Mouse (Mus musculus): ENCODE measurements around the gene Mllt3. TPM values are rescaled to one million over a fixed set of nuclear protein-coding genes. Genes with fewer than 3 reads are reported as not detected.

Mllt3 gene
- polyA plus RNA-seq, 1 experiment from 2014 or later, result 54.3 TPM

DNA sequence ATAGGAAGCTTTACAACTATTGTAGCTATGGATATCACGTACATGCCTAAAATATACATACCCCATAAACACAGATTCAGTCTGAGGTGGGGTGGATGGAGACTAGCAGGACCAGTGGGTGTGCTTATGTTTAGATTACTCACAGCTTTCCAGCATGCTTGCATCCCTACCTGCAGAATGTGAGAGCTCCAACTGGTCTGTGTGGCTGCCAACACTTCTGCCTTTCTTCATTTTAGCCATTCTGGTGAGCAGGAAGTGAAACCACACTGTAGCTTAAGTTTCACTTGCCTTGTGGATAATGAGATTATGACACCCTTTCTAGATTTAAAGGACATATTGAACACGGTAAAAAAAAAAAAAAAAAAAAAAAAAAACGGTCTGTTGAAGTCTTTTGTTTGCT is 88.8 kb downstream of the Mllt3 start:
- Histone ChIP-seq H3K4me2 (no peak overlapping the region), H3K4me3 (no peak overlapping the region), H3K4me1 (replicated peaks) (peaks cover 21% of the 10 kb centered on the region), H3K27ac (ENCODE audit: poor library complexity, severe bottlenecking) (no peak overlapping the region), H3K27me3 (replicated peaks) (no peaks in the 10 kb centered on the region), H3K36me3 (no peaks in the 10 kb centered on the region), H3K9me3 (replicated peaks) (no peaks in the 10 kb centered on the region), H3K9ac (no peak overlapping the region)
- WGBS, result 75% methylated on average over 3 of the region's 3 CpGs
- ATAC-seq (ENCODE audit: insufficient number of reproducible peaks, low FRiP score), result no peak

DNA sequence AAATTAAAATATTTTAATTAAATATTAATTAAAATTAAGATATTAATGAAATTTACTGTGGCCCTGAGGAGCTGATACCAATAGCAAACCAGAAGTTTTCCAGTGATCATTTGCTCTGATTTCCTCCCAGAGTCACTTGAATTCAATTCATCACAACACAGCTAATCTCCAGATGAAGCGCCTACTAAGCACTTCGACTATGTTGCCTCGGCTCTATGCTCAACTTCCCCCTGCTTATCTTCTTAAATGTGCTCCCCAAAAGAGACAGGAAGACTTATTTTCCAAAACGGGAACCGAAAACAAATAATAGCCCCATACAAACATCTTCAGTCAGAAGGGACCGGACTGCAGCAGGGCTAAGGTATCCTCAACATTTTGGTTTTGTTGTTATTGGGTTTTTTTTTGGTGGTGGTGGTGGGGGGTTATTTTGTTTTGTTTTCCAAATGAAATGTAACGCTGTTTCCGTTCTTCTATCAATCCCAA is 90.2 kb downstream of the Mllt3 start:
- 71% methylated on average over 8 of the region's 8 CpGs for WGBS
- peaks cover 21% of the 10 kb centered on the region for H3K4me1 ChIP-seq (replicated peaks)
- no peaks in the 10 kb centered on the region for H3K36me3 ChIP-seq
- H3K9ac ChIP-seq, result no peak overlapping the region
- H3K4me2 ChIP-seq, result no peak overlapping the region
- H3K4me3 ChIP-seq, result no peak overlapping the region
- no peaks in the 10 kb centered on the region for H3K9me3 ChIP-seq (replicated peaks)
- no peaks in the 10 kb centered on the region for H3K27me3 ChIP-seq (replicated peaks)
- no peak overlapping the region for H3K27ac ChIP-seq (ENCODE audit: poor library complexity, severe bottlenecking)
- ATAC-seq (ENCODE audit: insufficient number of reproducible peaks, low FRiP score), result no peak

DNA sequence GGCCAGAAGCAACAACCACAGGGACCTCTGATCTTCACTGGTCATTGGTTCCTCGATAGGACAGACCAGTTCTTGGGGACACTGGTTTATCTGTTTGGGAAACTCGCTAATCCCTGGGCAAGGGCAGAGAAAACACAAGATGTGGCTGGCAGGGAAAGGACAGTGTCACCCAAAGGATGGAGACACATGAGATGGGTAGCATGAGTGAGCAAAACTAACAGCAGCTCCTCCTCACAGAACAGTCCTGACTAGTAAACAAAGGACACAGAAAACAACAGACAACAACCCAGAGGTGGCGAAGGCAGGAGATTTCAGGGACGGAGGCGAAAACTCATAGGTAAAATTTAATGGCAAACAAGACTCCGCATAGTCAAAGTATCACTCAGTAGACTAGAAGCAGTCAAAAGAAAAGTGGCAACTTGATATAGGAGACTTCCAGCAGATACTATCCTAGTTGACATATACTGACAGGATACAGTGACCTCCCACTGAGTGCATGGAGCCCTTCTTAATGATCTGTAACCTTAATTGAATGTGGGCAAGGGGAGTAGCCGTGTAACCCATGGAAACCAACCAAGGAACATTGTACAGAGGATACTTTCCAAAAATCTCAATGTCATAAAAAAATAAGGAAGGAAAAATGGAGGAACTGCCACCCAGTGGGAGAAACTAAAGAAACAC is 93.5 kb downstream of the Mllt3 start:
- no peaks in the 10 kb centered on the region for H3K36me3 ChIP-seq
- H3K27me3 ChIP-seq (replicated peaks), result no peaks in the 10 kb centered on the region
- no peak overlapping the region for H3K4me3 ChIP-seq
- no peak overlapping the region for H3K27ac ChIP-seq (ENCODE audit: poor library complexity, severe bottlenecking)
- no peak for ATAC-seq (ENCODE audit: insufficient number of reproducible peaks, low FRiP score)
- 82% methylated on average over 7 of the region's 7 CpGs for WGBS
- H3K4me2 ChIP-seq, result no peak overlapping the region
- peaks cover 33% of the 10 kb centered on the region for H3K4me1 ChIP-seq (replicated peaks)
- H3K9ac ChIP-seq, result no peak overlapping the region
- no peaks in the 10 kb centered on the region for H3K9me3 ChIP-seq (replicated peaks)

DNA sequence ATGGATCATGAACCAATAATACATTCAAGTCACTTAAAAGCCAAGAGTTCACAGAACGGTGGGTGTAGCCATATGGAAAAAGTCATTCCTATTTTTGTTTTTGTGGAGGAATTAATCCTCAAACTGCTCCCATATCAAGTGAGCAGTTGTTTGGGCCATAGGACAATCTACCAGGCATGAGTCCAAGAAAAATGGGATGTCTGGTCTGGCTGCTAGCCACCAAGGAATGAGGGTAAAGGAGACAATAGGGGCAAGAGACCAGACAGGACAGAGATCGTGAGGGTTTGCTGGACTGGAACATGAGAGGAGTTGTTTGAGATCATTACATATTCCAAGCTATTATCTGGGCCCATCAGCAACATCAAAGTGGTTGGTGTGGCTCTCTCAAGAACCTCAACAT is 96.8 kb downstream of the Mllt3 start:
- Histone ChIP-seq H3K27ac (ENCODE audit: poor library complexity, severe bottlenecking) (no peak overlapping the region), H3K9me3 (replicated peaks) (no peaks in the 10 kb centered on the region), H3K9ac (no peak overlapping the region), H3K4me1 (replicated peaks) (peaks cover 36% of the 10 kb centered on the region), H3K4me2 (no peak overlapping the region), H3K36me3 (no peaks in the 10 kb centered on the region), H3K4me3 (no peak overlapping the region), H3K27me3 (replicated peaks) (no peaks in the 10 kb centered on the region)
- WGBS, result 57% methylated on average over 2 of the region's 2 CpGs
- no peak for ATAC-seq (ENCODE audit: insufficient number of reproducible peaks, low FRiP score)

DNA sequence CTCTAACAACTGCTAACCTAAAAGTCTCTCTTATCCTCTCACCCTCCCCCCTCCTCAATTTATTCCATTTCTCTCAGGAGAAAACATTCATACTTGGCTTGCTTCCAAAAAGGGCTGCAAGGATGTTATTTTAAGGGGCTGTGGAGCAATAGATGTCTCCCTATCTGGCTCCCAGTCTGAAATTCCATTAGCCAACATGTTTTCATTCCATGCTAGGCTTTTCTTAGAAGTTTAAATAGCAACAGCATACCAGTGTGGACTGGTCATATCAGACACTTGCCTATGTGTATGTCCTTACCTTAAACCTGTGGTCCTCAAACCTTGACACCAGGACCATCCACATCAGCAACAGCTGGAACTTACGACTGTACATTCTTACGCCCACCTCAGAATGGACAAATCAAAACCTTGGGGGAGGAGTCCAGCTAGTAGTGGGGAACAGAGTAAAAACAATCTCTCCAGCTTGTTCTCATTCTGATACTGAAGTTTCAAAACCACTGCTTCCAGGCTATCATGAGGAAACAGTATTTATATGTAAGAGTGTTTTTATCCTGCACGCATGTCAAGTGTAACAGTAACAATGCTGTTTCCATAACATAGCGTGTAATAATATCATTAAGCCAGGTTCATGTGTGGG is 99.3 kb downstream of the Mllt3 start:
- Histone ChIP-seq H3K4me3 (no peak overlapping the region), H3K27me3 (replicated peaks) (no peaks in the 10 kb centered on the region), H3K4me2 (peak overlapping the region; percentile 38), H3K9me3 (replicated peaks) (no peaks in the 10 kb centered on the region), H3K9ac (no peak overlapping the region), H3K36me3 (no peaks in the 10 kb centered on the region), H3K4me1 (replicated peaks) (peaks cover 45% of the 10 kb centered on the region), H3K27ac (ENCODE audit: poor library complexity, severe bottlenecking) (peak overlapping the region; percentile 88)
- WGBS, result 42% methylated on average over 4 of the region's 4 CpGs
- ATAC-seq (ENCODE audit: insufficient number of reproducible peaks, low FRiP score), result peak; percentile 79

DNA sequence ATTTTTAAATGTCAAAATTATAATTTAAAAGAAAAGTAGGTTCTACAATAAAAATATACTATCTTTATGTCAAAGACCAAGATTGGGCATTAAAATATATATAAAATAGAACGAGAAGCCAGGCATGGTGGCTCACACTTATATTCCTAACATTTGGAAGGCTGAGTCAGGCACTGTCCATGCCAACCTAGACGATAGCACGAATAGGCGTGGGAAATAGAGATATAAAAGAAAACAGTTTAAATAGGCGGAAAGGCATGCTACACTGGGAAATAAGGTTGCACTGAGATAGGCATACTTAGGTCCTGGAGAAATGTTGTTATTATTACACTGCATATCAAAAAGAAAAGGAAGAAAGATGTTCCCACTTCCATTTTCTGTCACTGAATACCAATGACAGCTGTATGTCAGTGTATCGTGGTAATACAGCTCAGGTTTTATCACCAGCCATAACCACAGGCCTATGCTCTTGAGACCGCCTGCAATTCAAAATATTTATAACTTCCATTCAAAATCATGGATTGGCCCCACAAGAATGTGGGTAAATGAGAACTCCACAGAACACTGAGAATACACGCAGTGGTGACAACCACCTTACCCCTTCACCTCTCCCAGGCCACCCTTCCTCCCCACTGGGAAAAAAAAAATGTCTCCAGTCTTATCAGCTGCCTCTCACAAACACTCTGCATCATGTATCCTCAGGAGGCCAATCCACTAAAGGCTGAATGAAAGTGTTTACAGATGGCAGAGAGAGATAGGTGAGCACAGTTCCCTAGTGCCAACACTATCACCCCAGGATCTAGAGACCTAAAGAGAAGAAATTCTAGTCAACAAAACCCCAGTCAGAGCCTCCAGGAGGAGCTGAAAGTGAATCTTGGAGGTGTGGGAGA is 102.6 kb downstream of the Mllt3 start:
- peaks cover 32% of the 10 kb centered on the region for H3K4me1 ChIP-seq (replicated peaks)
- WGBS, result 79% methylated on average over 8 of the region's 8 CpGs
- no peak for ATAC-seq (ENCODE audit: insufficient number of reproducible peaks, low FRiP score)
- no peaks in the 10 kb centered on the region for H3K9me3 ChIP-seq (replicated peaks)
- peaks cover 3% of the 10 kb centered on the region; the same call in 1 of the 2 replicates for H3K36me3 ChIP-seq
- no peak overlapping the region for H3K9ac ChIP-seq
- H3K4me3 ChIP-seq, result no peak overlapping the region
- no peak overlapping the region for H3K4me2 ChIP-seq
- H3K27me3 ChIP-seq (replicated peaks), result no peaks in the 10 kb centered on the region
- peak overlapping the region; percentile 44; the same call in 1 of the 2 replicates for H3K27ac ChIP-seq (ENCODE audit: poor library complexity, severe bottlenecking)

DNA sequence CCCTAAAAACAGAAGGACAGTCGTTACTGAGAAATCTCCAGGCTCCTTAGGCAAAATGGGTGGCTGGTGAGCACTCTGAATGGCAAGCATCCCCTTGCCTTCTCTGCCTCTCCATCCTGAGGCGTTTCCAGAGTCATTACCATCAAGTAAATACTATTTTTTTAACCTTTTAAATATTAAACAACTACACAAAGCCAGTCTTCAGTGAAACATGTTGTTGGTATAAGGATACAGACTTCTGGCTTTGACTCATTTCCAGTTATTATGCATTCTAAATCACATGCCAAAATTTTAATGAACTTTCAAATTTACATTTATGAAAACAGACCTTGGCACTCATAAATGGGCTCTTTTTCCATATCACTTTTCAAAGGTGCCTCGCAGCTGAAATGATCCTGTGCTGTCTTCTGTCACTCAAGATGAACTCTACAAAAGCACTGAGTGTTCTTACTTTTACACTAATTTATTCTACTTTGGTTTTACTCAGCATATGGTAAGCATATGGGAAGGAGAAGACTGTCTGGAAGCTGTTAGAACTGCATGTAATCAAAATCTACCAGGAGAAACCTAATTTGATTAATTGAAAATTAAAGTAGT is 104.5 kb downstream of the Mllt3 start:
- no peak overlapping the region for H3K4me3 ChIP-seq
- peaks cover 17% of the 10 kb centered on the region for H3K4me1 ChIP-seq (replicated peaks)
- 65% methylated on average over 3 of the region's 3 CpGs for WGBS

DNA sequence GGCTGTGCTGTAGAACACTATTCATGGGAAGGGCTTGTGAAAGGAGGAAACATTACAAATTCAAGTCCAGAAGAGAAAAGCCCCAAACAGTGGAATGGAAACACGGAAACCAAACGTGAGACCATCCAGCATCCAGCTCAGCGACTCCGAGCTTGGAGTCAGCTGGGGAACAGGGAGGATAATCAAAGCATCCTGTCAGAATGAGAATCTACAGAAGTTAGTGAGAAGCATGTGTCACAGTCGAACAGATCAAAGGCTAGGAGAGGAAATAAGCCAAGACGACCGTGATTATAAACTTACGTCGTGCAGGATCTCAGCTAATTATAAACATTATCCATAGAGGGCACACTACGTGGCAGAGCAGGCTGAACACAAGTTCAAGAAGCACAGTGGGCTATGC is 105.8 kb downstream of the Mllt3 start:
- Histone ChIP-seq H3K36me3 (peaks cover 3% of the 10 kb centered on the region; the same call in 1 of the 2 replicates), H3K27me3 (replicated peaks) (no peaks in the 10 kb centered on the region), H3K4me1 (replicated peaks) (peaks cover 13% of the 10 kb centered on the region), H3K4me3 (no peak overlapping the region), H3K9me3 (replicated peaks) (no peaks in the 10 kb centered on the region), H3K4me2 (no peak overlapping the region), H3K9ac (no peak overlapping the region), H3K27ac (ENCODE audit: poor library complexity, severe bottlenecking) (no peak overlapping the region)
- WGBS, result 46% methylated on average over 10 of the region's 10 CpGs
- no peak for ATAC-seq (ENCODE audit: insufficient number of reproducible peaks, low FRiP score)

More for the DNA sequence above, 104.5 kb downstream of the Mllt3 start:
- no peaks in the 10 kb centered on the region for H3K9me3 ChIP-seq (replicated peaks)
- ATAC-seq (ENCODE audit: insufficient number of reproducible peaks, low FRiP score), result no peak
- H3K27ac ChIP-seq (ENCODE audit: poor library complexity, severe bottlenecking), result no peak overlapping the region
- H3K27me3 ChIP-seq (replicated peaks), result no peaks in the 10 kb centered on the region
- H3K4me2 ChIP-seq, result no peak overlapping the region
- H3K9ac ChIP-seq, result no peak overlapping the region
- peaks cover 3% of the 10 kb centered on the region; the same call in 1 of the 2 replicates for H3K36me3 ChIP-seq

DNA sequence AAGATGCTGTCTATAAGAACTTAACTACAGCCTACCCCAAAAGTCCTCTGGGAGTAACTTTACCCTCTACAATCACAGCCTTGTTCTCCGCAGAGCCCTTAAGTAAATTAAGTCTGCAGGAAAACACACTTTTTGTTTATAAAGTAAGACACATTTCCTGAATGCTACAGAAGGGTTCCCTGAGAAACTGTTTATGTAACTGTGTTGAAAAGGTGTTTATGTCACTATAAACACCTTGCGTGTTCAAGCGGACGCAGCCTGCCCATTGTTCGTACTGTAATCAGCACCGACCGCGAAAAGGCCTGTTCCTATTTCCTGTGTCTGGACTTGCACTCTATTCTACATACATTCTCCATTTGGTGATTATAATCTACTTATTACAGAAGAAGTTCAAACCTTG is 112.5 kb downstream of the Mllt3 start:
- Histone ChIP-seq H3K9ac (no peak overlapping the region), H3K4me1 (replicated peaks) (peaks cover 10% of the 10 kb centered on the region), H3K27me3 (replicated peaks) (no peaks in the 10 kb centered on the region), H3K4me2 (no peak overlapping the region), H3K9me3 (replicated peaks) (no peaks in the 10 kb centered on the region), H3K36me3 (no peaks in the 10 kb centered on the region), H3K27ac (ENCODE audit: poor library complexity, severe bottlenecking) (no peak overlapping the region), H3K4me3 (no peak overlapping the region)
- no peak for ATAC-seq (ENCODE audit: insufficient number of reproducible peaks, low FRiP score)
- 69% methylated on average over 8 of the region's 8 CpGs for WGBS

DNA sequence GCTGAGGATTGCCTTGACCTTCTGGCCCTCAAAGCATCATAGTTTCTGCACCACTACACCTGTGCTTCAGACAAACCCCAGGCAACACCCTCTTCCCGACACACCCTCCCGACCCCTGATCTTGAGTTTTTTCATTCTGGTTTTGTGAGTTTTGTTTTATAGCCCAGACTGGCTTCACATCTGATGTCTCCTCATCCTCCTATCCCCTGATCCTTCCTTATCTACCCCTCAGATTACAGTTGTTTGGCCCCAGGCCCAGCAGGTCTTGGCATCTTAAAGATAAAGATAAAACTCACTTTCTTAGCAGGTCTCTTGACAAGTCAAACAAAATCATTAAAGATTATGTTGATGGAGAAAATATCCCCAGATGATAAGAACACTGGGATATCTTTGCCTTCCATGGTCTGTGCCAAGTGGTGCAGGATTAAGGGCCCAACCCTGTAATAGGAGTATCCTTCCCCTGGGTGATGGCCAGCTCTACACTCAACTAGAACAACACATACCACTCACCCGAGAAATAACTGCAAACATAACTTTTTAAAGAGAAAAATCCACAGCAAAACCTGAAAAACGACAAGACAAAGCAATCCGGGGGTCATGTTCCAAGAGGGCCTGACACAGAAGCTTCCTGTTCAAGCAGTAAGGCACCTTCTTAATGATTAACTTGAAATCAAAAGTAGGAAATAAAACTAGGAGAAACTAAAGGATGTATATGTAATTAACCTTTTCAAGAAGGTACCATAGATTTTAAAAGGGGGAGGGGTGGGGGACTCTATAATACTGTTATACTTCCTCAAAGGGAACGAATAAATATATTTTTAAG is 121.8 kb downstream of the Mllt3 start:
- H3K27ac ChIP-seq (ENCODE audit: poor library complexity, severe bottlenecking), result no peak overlapping the region
- H3K9ac ChIP-seq, result no peak overlapping the region
- no peaks in the 10 kb centered on the region for H3K9me3 ChIP-seq (replicated peaks)
- H3K4me1 ChIP-seq (replicated peaks), result peaks cover 13% of the 10 kb centered on the region
- no peaks in the 10 kb centered on the region for H3K36me3 ChIP-seq
- WGBS, result 68% methylated on average over 6 of the region's 6 CpGs
- H3K4me2 ChIP-seq, result no peak overlapping the region
- no peaks in the 10 kb centered on the region for H3K27me3 ChIP-seq (replicated peaks)
- no peak overlapping the region for H3K4me3 ChIP-seq
- no peak for ATAC-seq (ENCODE audit: insufficient number of reproducible peaks, low FRiP score)
